Mouse (Mus musculus): ENCODE results near the gene Timm10.

Timm10 gene

DNA sequence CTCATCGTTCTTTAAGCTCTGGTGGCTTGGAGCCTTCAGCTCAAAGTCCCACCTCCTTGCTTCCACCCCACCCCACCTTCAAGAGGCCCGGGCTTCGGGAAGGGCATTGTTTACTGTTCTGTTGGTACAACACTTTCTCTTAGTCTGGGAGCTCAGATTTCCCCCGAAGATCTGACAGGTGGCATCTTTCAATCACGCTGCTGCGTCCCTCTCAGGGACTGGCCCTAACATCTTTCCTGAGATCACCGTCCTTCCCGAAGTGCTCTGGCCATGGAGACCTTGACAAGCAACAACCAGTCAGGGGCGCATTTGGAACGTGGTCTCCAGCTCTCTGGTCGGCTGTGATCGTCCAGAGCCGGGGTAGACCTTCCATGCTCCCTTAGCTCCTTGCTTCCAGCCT lies 4.2 kb upstream of the Timm10 start, which contains the start of gene Smtnl1:
Gene Smtnl1 (minus strand): TSS at position 101 of the 400 bp plus-strand sequence.
- DNase-seq: no peak

DNA sequence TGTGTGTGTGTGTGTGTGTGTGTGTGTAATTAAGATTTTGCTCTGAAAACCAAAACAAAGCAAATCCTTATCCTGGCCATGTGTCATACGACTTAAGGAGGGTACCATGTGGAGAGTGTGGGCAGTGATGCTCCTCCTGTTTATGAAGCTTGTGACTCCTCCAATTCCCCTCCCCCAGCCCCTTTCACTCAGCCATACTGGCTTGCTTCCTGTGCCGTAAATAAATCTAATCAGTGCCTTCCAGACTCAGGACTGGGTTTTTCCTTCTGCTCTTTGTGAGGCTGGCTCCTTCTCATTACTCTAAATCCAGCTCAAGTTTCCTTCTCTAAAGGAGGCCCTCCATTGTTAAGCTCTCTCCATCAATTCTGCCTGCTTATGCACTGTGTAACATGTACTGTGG lies 3.6 kb upstream of the Timm10 start:
- no peak for DNase-seq

DNA sequence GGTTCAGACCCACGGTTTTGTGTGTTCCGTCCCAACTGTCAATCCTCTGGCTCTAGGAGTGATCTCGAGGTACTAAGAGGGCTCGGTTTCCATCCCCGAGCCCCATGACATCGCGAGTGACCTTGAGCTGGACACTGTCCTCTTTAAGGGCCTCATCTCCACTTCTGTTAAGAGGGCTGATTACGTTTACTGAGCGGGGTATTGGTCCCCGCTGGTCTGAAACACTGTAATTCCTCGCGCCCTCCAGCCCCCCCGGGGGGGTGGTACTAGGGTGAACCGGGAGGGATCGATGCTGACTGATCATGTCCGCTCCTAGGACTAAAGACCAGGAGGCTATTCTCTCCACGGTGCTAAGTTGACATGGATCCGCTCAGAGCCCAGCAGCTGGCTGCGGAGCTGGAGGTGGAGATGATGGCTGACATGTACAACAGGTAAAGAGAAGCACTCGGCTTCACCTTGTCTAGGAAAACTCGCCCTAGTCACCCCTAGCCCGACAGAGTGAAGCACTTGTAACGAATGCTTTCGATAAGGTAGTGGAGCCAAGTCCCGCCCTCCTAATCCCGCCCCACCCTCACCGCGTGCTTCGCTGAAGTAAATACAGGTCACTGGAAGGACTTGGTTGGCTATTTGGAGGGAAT lies 605 bp downstream of the Timm10 start:
- DNase-seq: peak in 1 of 2 experiments; percentile 9

DNA sequence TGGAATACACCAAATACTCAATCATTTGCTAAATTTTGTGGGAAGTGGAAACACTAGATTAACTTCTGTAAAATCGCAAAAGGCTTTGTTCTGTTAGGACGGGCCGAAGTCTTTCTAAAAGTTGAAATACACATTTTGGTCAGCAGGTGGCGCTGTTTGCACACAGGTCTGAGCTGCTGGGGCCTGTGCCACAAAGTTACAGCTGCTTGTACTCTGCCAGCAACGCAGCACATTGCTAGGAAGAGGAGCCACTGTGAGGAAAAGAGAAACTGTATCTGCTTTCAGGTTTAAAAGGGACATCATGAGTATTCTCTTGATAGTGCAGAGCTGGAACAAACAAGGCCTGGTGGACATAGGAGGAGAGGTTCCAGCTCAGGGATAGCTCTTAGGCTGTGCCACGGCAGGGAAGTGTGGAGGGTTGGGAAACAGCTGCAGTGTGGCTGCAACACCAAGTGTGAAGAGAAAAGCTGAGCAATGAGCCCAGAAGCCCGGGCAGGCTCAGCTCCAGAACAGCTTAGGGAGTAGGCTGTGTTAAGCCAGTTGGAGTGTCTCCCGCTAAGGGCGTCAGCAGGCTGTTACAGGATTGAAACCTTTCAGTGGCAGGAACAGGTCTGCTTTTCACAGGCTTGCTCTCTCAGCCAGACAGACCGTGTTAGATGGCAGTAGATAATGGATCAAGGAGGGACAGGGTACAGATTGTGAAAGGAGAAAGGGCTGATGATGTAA lies 5.0 kb downstream of the Timm10 start:
- DNase-seq: peak; percentile 71 to 84

DNA sequence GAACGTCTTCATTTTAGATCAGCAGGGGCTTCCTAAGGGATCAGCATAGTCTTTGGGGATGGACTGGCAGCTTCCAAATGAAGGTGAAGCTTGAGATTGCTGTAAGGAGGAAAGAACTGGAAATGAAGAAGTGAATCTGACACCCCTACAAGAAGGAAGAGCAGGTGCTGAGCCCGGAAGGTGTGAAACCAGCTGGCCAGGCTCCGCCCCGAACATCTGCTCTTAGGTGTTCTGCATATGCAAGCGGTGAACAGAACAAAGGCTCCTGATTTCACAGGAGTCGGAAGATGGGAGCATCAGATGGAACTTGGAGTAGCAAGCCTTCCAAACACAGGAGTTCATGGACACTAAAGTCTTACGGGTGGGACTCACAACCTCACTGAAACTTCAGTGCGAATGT lies 10.3 kb downstream of the Timm10 start:
- DNase-seq: no peak

DNA sequence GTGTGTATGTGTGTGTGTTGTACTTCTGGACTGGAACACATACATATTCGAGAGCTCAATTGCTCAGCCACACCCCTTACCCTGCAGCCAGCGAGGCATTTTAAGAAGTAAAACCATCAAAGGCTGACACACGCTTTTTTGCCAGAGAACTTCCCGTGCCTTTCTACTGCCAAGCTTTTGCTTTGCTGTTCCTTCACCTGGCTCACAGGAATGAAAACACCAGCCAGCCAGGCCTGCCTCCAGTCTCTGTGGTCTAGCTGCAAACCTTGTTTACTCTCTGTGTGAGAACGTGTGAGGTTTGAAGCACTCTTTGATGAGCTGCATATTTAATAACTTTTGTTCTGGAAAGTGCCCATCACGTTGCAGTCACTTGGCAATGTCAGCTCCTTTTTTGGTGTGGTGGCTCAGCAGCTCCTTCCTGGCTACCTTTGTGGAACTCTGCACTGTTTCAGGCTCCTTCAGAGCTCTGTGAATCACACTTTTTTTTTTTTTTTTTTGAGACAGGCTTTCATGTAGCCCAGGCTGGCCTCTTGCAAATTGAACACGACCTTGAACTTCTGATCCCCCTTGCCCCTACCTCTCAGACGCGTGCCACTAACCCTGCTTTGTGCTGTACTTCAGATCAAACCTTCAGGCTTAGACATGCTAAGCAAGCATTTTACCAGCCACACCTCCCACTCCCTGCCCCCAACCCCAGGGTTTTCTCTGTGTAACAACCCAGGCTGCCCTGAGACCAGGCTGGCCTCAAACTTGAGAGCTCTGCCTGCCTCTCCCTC lies 11.2 kb downstream of the Timm10 start:
- no peak for DNase-seq

DNA sequence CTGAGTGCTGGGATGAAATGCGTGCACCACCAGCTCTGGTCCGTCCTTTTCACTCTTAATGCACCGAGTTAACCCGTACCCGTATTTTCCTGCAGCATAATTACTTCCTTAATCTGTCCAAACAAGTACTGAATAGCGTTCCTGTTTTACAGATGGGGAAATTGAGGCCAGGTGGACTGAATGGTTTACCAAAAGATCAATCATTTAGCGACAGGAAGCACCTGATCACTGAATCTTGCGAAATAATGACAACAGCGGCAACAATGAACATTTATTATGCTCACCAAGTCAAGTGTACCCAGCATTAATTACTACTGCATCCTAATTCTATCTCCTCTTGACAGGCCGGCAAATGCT lies 11.8 kb downstream of the Timm10 start, which contains the start of gene Slc43a1:
Gene Slc43a1 (plus strand): TSS at position 258 of the 357 bp plus-strand sequence.
- no peak for DNase-seq

DNA sequence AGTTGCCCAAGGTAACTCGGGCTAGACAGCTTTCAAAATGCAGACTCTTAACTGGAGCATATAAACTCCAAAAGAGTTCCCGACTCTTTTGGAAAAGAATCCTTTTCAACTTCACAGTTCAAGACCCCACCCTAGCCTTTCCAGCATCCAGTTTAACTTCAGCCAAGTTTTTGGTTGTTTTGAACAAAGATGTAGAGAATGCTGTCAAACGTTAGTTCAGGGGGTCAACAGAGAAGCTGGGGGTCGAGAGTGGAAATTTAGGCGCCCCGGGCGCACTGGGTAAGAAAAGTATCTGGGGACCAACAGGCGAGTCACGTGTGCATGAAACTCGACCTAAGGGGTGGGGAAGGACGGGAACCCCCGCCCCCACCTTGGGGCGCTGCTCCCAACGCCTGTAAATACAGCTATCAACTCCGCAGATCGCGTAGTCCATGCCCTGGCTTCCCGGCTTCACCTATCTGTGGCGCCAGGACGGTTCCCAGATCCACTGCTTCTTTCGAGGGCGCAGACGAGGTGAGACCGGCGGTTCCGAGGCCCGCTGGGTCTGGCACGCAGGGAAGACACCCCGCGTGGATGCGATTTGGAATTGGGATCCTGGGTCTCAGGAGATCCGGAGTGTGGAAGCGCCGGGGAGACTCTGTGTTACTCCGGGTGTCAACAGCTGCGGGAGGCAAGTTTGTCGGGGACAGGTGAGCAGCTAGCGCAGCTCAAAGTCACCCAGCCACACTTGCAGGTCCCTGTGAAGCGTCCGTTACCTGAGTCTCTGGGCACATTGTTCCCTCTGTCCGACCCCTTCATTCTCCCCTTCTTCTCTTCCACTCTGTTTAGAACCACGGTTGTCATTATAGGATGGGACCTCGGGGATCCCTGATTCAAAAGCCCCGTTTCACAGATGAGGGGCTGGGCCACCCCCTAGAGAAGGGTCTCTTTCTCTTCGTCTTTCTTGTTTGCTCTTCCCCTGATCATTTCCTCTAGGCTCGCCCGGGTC lies 12.5 kb downstream of the Timm10 start:
- no peak for DNase-seq

DNA sequence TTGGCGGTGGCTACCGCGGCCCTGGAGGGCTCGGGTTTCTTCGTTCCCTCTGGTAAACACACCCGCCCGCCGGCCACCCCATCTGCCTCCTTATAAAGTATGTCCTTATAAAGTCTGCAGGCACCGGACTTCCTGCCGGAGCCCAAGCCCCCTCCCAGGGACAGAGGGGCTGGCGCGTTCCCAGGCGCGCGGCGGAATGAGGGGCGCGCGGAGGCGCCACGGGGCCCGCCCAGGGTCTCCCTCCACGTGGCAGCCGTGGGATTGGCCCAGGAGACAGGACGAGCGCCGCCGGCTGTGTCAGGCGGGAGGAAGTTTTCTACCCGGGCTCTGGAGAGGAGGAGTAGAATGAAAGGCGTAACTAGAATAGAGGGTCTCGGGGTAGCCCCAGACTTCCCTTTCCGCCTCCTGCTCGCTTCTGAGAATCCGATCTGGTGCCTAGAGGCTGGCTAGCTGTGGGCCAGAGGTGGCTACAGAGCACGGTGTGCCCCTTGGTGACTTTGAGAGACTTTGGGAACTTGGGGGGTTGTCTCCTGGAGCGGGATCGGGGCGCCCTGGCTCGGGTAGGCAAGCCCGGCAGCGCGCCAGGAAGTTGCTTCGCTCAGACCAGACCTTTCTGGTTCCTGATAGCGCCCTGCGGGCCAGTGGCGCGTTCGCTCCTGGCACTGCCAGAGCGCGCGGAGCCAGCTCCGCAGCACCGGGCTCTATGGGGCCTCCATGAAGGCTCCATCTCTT lies 13.4 kb downstream of the Timm10 start:
- no peak for DNase-seq

DNA sequence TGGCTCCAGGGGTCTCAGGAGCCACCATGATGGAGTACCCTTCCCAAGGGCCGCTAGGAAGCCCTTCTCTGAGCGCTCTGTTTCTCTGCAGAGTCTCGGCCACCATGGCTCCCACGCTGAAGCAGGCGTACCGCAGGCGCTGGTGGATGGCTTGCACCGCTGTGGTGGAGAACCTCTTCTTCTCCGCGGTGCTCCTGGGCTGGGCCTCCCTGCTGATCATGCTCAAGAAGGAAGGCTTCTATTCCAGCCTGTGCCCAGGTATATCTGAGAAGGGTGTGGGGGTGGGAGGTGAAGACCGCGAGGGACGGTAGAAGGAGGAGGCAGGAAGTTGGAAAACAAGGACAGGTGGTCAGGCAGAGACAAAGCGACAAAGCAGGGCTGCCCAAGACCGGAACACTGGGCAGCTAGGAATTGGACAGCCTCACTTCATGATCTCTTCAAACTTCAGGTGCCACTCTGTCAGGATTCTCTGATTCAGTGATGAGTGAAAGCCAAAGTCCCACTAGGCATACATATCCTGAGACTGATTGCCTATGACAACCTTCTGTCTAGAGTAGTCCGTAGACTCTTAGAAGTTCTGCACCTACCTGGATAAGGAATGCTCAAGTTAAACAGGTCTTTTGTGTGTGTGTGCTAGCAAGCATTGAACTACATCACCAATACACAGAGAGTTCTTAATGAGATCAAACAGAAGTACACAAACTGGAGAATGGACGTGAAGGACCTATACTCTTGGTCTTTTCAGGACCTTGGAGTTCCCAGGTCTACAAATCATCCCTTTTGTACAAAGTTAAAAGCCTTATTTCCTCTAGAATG lies 14.2 kb downstream of the Timm10 start:
- no peak for DNase-seq

DNA sequence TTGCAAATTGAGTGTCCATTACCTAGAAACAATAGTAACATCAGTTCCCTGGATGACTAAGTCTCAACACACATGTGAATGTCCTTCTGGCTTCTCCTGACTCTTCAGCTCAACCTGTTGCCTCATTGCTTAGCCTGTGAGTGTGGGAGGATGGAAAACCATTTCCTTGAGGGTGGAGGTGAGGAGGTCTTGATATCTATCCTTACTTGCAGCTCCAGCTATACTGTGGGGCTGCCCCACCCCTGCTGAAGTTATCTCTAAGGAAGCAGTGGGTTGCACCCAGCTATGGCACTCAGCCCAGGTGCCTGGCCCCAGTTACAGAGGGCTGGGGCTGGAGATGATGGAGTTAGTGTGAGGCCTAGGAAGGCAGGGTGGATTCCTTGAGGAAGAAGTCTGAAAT lies 15.1 kb downstream of the Timm10 start:
- no peak for DNase-seq

DNA sequence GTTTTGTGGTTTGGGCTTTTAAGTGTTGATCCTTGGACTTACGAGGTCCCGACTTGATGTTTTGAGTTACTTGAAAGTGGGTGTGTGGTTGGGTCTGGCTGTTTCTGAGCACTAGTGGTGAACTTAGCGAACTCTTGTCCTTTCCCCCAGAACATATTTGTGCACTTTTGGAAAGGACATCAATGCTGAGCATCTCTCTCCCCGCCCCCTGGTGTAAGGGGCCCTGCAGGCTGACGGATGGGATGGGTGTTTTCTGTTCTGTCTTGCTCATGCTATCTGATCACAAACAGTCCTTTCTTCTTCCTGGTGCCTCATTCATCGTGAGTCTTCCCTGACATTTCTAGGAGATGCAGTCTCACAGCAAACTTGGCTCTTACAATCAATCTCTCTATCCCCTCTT lies 16.9 kb downstream of the Timm10 start:
- DNase-seq: no peak

DNA sequence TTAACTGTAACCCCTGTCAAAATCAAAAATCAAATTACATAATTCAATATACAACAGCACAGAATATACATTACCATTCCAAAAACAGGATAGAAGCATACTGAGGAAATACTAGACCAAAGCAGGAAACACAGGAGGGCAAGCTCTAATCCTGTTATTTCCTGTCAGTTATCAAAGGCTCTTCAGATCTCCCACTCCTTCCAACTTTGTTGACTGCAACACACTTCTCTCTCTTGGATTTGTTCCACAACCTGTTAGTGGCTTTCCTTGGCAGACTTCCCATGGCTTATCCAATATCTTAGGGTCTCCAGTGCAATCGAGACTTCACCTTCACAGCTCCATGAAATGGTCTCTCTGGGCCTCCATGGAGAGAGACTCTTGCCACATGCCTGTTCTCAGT lies 18.4 kb downstream of the Timm10 start:
- no peak for DNase-seq

DNA sequence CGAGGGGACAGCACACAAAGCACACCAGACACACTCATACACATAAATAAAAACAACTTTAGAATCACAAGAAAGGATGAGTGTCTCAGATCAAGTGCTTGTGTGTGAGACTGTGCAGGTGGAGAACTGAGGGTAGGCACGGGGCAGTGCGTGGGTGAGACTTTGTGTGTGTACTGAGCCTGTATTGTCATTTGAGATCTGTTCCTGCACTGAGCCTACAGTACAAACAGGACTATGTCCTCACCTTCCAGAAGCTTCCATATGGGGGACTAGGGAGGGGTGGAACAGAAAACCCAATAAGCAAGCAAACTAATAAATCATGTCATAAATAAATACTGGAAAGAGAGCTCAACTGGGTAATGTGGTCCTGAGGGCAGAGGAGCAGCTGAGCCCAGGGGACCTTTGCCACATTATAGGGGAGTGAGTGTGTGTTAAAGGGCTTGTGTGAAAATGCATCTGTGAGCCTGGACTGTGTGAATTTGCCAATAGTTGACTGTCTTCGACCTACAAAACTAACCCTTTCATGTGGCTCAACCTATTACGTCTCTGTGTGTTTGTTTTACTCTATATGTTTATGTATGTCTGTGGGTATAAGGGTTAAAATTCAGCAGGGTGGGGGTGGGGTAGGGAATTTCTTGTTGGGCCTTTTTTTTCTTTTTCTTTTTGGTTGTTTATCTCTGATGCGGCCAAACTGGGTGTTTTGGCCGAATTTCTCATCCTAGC lies 23.8 kb downstream of the Timm10 start:
- DNase-seq: no peak

DNA sequence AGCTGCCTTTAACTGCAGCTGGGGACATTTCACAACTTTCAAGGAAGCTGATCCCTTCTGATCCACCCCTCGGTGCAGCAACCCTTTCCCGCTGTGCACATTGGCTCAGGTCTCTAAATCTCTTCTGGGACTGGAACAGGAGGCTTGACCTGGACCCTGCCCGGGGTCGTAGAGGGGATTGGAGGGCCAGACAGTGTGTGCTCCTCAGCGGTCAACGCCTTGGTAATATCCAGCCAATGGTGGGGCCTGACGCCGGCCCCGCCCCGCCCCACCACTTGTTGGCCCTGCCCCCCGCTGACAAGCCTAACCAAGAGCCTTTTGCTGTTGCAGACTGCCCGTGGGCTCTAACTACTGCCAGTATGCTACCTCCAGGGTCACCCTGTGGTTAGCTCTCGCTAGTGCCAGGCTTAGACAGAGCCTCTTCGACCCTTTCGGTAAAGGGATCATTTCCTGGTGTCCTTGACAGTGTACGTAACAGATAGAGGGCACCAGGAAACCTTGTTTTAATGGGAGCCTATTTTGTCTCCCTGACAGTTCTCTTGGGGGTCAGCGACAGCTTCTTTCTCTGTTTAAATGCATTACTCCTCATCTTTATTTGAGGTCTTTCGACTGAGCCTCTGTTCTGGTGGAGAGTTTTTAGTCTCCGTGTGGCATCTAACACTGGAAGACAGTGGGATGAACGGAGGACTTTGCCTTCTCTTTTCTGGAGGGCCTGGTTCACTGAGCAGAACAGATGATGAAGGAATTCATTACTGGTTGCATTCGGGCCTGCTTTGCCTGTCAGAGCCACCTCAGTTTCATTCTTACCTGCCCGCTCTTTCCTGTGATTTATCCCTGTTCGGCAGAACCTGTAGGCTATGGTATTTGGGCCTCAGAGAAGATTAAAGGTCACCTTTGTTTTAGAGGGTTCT lies 24.6 kb downstream of the Timm10 start:
- no peak for DNase-seq

DNA sequence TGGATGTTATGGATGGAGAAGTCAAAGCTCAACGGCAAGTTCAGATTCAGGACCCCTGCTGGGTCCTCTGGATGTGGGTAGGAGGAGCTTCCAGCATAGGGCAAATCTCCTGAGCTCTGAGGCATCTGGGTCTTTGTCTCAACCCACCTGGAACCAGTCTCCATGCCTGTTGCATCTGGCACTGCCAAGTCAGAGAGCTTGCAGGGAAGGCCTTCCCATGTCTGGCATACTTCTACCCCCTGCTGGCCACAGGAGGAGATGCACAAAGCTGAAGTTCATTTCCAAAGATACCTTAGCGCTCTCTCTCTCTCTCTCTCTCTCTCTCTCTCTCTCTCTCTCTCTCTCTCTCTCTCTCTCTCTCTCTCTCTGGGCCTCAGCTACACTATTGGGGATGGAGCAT lies 28.9 kb downstream of the Timm10 start:
- DNase-seq: no peak

DNA sequence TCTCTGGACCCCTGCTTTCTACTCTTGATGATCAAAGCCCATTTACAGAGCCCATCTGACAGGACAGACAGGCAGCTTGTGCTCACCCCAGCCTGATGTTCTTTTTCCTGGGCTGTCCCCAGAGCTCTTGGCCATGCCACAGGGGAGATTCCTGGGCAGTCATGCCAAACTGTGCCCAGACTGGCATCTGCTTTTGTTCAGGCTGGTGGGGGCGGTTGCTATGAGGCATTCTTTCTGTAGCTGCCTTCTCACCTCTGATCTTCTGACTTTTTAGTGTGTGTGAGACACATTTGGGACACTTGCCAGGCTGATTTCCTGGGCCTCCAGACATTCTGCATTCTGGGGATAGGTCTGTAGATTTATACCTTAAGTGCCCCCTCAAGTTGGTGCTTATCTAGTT lies 31.8 kb downstream of the Timm10 start:
- DNase-seq: no peak

DNA sequence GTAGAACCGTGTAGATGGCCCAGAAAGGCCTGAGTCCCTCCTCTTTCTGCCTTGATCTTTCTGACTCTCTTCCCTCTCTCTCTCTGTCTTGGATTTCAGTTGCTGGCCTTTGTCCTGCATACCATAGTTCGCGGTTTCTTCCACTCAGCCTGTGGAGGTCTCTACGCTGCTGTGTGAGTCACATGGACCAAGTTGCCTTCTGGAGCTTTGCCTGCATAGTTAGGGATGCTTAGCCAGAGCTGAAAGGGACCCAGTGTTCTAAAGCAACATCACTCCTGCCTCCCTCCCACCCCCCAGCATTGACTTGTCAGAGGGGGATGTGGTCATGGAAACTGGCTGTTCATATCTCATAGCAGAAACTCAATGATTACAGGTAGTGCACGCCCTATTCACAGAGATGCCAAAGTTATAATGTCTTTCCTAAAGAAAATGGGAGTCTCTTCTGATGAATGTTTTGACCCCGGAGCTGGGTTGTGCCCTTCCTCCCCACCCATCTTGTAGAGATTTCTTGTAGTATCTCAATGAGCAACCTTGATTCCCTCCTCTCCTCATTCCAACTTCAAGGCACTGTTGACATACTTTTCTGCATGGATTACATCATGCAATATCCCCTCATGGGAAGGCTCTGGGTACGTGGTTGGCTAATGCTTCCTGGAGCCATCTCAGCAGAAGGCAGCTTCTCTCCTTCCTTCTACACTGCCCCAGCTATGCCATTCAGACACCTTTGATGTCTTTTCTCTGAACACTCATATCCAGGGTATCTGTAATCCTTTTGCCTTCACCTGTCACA lies 33.4 kb downstream of the Timm10 start:
- DNase-seq: no peak

Measured in cerebellum, postnatal 36 days (tissue).